Mouse (Mus musculus) myocyte (in vitro differentiated cells): ENCODE measurements at regions not wholly inside any gene's neighbourhood (a gene's known extent, or its start where the extent isn't known, plus 50 kb on each side); places are given as distances from the start of the nearest gene placed in this dataset.

ENCODE experiments used
- MAX ChIP-seq: IDR thresholded peaks from one replicate; pipeline ENCODE4 v1.6.1; 2011; ENCODE audit warnings: low read depth, mild to moderate bottlenecking, control low read depth
- MYOD1 ChIP-seq, 3 experiments: IDR thresholded peaks; one replicate each; pipeline ENCODE4 v1.6.1; 2011; ENCODE audit warnings: control low read depth in 2 of 3, low read depth in 2 of 3, mild to moderate bottlenecking in 2 of 3, moderate library complexity in 1 of 3; ENCODE audit not compliant: insufficient read length in 2 of 3, control insufficient read depth in 1 of 3
- POLR2A ChIP-seq: IDR thresholded peaks from one replicate; pipeline ENCODE4 v1.6.1; 2011; ENCODE audit warnings: low read depth, mild to moderate bottlenecking, control low read depth, moderate library complexity; ENCODE audit not compliant: insufficient read length
- TCF12 ChIP-seq: IDR thresholded peaks from one replicate; pipeline ENCODE4 v1.6.1; 2011; ENCODE audit warnings: mild to moderate bottlenecking, control low read depth; ENCODE audit not compliant: poor library complexity, insufficient read depth, severe bottlenecking

- TF ChIP-seq POLR2A (no peak), MAX (no peak), MYOD1 (IDR thresholded peaks at IDR 0.05; ENCODE audit: control insufficient read depth in 1 of 3, insufficient read length in 2 of 3, low read depth in 2 of 3) (no peak), TCF12 (no peak)
These were observed 79.7 kb upstream of the Lhx5 start for GRCm38 (mm10) chr5:120351827-120352226.
